Mouse (Mus musculus): Measurements from ENCODE around the gene Cyp4f14. TPM values are rescaled to one million over a fixed set of nuclear protein-coding genes. Genes with fewer than 3 reads are reported as not detected.
"Not testable (repeated sequence)": the region's sequence is repeated elsewhere in the genome, so short reads cannot be mapped to it uniquely, and the experiment has no call there.

Cyp4f14 gene
- polyA plus RNA-seq, 1 experiment from 2014 or later = not detected

GRCm38 (mm10) chr17:32856713-32857112 is 60.4 kb downstream of the Cyp4f14 start:
- not testable (repeated sequence) for H3K9me3 ChIP-seq (replicated peaks); H3K4me1 ChIP-seq (replicated peaks); H3K36me3 ChIP-seq; H3K4me2 ChIP-seq; ATAC-seq (ENCODE audit: insufficient number of reproducible peaks, low FRiP score); H3K9ac ChIP-seq; H3K4me3 ChIP-seq; H3K27ac ChIP-seq (ENCODE audit: poor library complexity, severe bottlenecking); H3K27me3 ChIP-seq (replicated peaks)
- 61% methylated on average over 4 of the region's 6 CpGs for WGBS

Other genes starting within 250 kb of the Cyp4f14 start
- 0.23 and 0.38 TPM in 2 replicates for gene Cyp4f15, start 231.7 kb downstream of the Cyp4f14 start, polyA plus RNA-seq (2016; fragmentation: Nextera tagmentation; extraction: Ambion mirVana)
- gene Zfp871, start 129.1 kb downstream of the Cyp4f14 start, polyA plus RNA-seq (2016; fragmentation: Nextera tagmentation; extraction: Ambion mirVana) = 27.6 and 28.5 TPM in 2 replicates
- gene Zfp811, start 107.4 kb downstream of the Cyp4f14 start, polyA plus RNA-seq (2016; fragmentation: Nextera tagmentation; extraction: Ambion mirVana) = 0.96 and 1.7 TPM in 2 replicates
- 8.7 and 8.8 TPM in 2 replicates for gene Zfp799, start 87.1 kb downstream of the Cyp4f14 start, polyA plus RNA-seq (2016; fragmentation: Nextera tagmentation; extraction: Ambion mirVana)
- 5.3 and 6.2 TPM in 2 replicates for gene Zfp870, start 25.7 kb downstream of the Cyp4f14 start, polyA plus RNA-seq (2016; fragmentation: Nextera tagmentation; extraction: Ambion mirVana)
- gene Cyp4f13, start 30.1 kb upstream of the Cyp4f14 start, polyA plus RNA-seq (2016; fragmentation: Nextera tagmentation; extraction: Ambion mirVana) = 9.7 and 10.9 TPM in 2 replicates
- 5.7 and 6.2 TPM in 2 replicates for gene Zfp472, start 48.5 kb upstream of the Cyp4f14 start, polyA plus RNA-seq (2016; fragmentation: Nextera tagmentation; extraction: Ambion mirVana)
- gene Zfp952, start 75.8 kb upstream of the Cyp4f14 start, polyA plus RNA-seq (2016; fragmentation: Nextera tagmentation; extraction: Ambion mirVana) = 6.7 and 8.0 TPM in 2 replicates
- 6.5 and 6.7 TPM in 2 replicates for gene Zfp763, start 116.1 kb upstream of the Cyp4f14 start, polyA plus RNA-seq (2016; fragmentation: Nextera tagmentation; extraction: Ambion mirVana)
- gene 4921501E09Rik, start 150.7 kb upstream of the Cyp4f14 start, polyA plus RNA-seq (2016; fragmentation: Nextera tagmentation; extraction: Ambion mirVana) = not detected in 2 replicates
- 4.4 and 4.7 TPM in 2 replicates for gene Zfp563, start 172.0 kb upstream of the Cyp4f14 start, polyA plus RNA-seq (2016; fragmentation: Nextera tagmentation; extraction: Ambion mirVana)
- gene Morc2b, start 222.3 kb upstream of the Cyp4f14 start, polyA plus RNA-seq (2016; fragmentation: Nextera tagmentation; extraction: Ambion mirVana) = not detected in 2 replicates